Mouse (Mus musculus) forebrain, embryonic 16.5 days (tissue): ENCODE measurements at regions not wholly inside any gene's neighbourhood (a gene's known extent, or its start where the extent isn't known, plus 50 kb on each side); places are given as distances from the start of the nearest gene placed in this dataset.
A peak's percentile ranks its signal among the peaks of the same experiment; 100 is the strongest.

Experiments used
- ATAC-seq: fragments of 200-750 bp; cut with Nextera tagmentation; 2 replicates; pipeline ENCODE4 v1.8.0; 2017; ENCODE audit warnings: mild to moderate bottlenecking, moderate library complexity
- H3K27ac ChIP-seq: fragments of 300-500 bp; sonication (generic); 2 replicates; pipeline ENCODE4 v1.5.1; 2014; ENCODE audit warnings: low read length, control low read depth
- H3K27me3 ChIP-seq: fragments of 300-500 bp; sonication (generic); replicated peaks from 2 replicates; pipeline ENCODE4 v1.6.1; 2014; ENCODE audit warnings: low read length; ENCODE audit not compliant: control insufficient read depth, insufficient read depth
- H3K36me3 ChIP-seq: fragments of 300-500 bp; sonication (generic); 2 replicates; pipeline ENCODE4 v1.6.1; 2014; ENCODE audit not compliant: control insufficient read depth, insufficient read depth
- H3K4me1 ChIP-seq: fragments of 300-500 bp; sonication (generic); replicated peaks from 2 replicates; pipeline ENCODE4 v1.6.1; 2014; ENCODE audit warnings: low read length; ENCODE audit not compliant: control insufficient read depth, insufficient read depth
- H3K4me2 ChIP-seq: fragments of 300-500 bp; sonication (generic); 2 replicates; pipeline ENCODE4 v1.6.1; 2014; ENCODE audit warnings: mild to moderate bottlenecking, low read length, control low read depth
- H3K4me3 ChIP-seq: fragments of 300-500 bp; sonication (generic); replicated peaks from 2 replicates; pipeline ENCODE4 v1.5.1; 2014; ENCODE audit warnings: mild to moderate bottlenecking, low read length, control low read depth
- H3K9ac ChIP-seq: fragments of 300-500 bp; sonication (generic); replicated peaks from 2 replicates; pipeline ENCODE4 v1.6.1; 2014; ENCODE audit warnings: low read depth, low read length, control low read depth
- H3K9me3 ChIP-seq: fragments of 300-500 bp; sonication (generic); 2 replicates; pipeline ENCODE4 v1.6.1; 2016; ENCODE audit warnings: low read length; ENCODE audit not compliant: control insufficient read depth
- WGBS: fragments of 180-500 bp; shearing (Covaris S2); extraction: QIAGEN DNeasy Blood & Tissue Kit; methylation state at CpG from one replicate; pipeline ENCODE4 v1.1.7; 2014; 5-methylcytosine and 5-hydroxymethylcytosine counted together

GRCm38 (mm10) chr4:38224512-38224911, 1225.6 kb upstream of the 1700009N14Rik start:
- no peaks in the 10 kb centered on the region for H3K4me1 ChIP-seq
- H3K27me3 ChIP-seq, result no peaks in the 10 kb centered on the region
- H3K9me3 ChIP-seq, result no peaks in the 10 kb centered on the region
- H3K36me3 ChIP-seq, result no peaks in the 10 kb centered on the region
- no peak overlapping the region for H3K4me2 ChIP-seq
- no peak overlapping the region for H3K9ac ChIP-seq
- ATAC-seq, result peak; percentile 84
- no peak overlapping the region for H3K27ac ChIP-seq
- no peak overlapping the region for H3K4me3 ChIP-seq
- 54% methylated on average over 2 of the region's 2 CpGs for WGBS
